Mouse (Mus musculus) liver, embryonic 13.5 days (tissue): ENCODE results near the gene Gm38392. TPM values are rescaled to one million over a fixed set of nuclear protein-coding genes. Genes with fewer than 3 reads are reported as not detected.

Source experiments
- microRNA-seq: library from miRNA; unstranded; fragments of <30 nt; microRNA quantifications from one replicate; pipeline ENCODE4, GENCODE M21; 2016
- polyA plus RNA-seq: library from polyadenylated mRNA; unstranded; fragments of >200 nt; fragmentation: Nextera tagmentation; extraction: Ambion mirVana; gene quantifications from 2 replicates; pipeline ENCODE4 v1.2.1, GENCODE M21; 2015

Gm38392 gene
- polyA plus RNA-seq, 1 experiment from 2014 or later: not detected

Small RNA genes within 50 kb of the gene (microRNA-seq; reads per million reads assigned to microRNA genes)
- gene Gm25641: not detected
- not detected for gene Mir3093
- gene Mir9-1: not detected

Other genes starting within 250 kb of the Gm38392 start
- 32.7 TPM in 2 replicates for gene Gpatch4, start 244.1 kb downstream of the Gm38392 start, polyA plus RNA-seq
- gene Naxe, start 228.7 kb downstream of the Gm38392 start, polyA plus RNA-seq: 63.8 and 66.9 TPM in 2 replicates
- not detected in 2 replicates for gene Ttc24, start 208.9 kb downstream of the Gm38392 start, polyA plus RNA-seq
- gene Iqgap3, start 205.2 kb downstream of the Gm38392 start, polyA plus RNA-seq: 6.6 and 7.4 TPM in 2 replicates
- 5.5 and 7.5 TPM in 2 replicates for gene Mef2d, start 144.8 kb downstream of the Gm38392 start, polyA plus RNA-seq
- 14.7 and 15.4 TPM in 2 replicates for gene Rhbg, start 32.5 kb downstream of the Gm38392 start, polyA plus RNA-seq
- gene Tsacc, start 9.8 kb upstream of the Gm38392 start, polyA plus RNA-seq: 6.3 and 6.9 TPM in 2 replicates
- gene Cct3, start 9.9 kb upstream of the Gm38392 start, polyA plus RNA-seq: 376 and 404 TPM in 2 replicates
- 89.4 and 92.9 TPM in 2 replicates for gene Glmp, start 37.8 kb upstream of the Gm38392 start, polyA plus RNA-seq
- 1.5 TPM in 2 replicates for gene Tmem79, start 48.9 kb upstream of the Gm38392 start, polyA plus RNA-seq
- 31.8 and 33.2 TPM in 2 replicates for gene Smg5, start 49.0 kb upstream of the Gm38392 start, polyA plus RNA-seq
- gene Paqr6, start 77.4 kb upstream of the Gm38392 start, polyA plus RNA-seq: 7.5 and 7.7 TPM in 2 replicates
- 0.17 and 0.29 TPM in 2 replicates for gene Bglap3, start 85.5 kb upstream of the Gm38392 start, polyA plus RNA-seq
- not detected in 2 replicates for gene Bglap2, start 91.5 kb upstream of the Gm38392 start, polyA plus RNA-seq
- not detected in 2 replicates for gene Bglap, start 97.3 kb upstream of the Gm38392 start, polyA plus RNA-seq
- 97.1 and 105 TPM in 2 replicates for gene Pmf1, start 123.1 kb upstream of the Gm38392 start, polyA plus RNA-seq
- 10.4 and 13.2 TPM in 2 replicates for gene Slc25a44, start 137.9 kb upstream of the Gm38392 start, polyA plus RNA-seq
- 13.8 and 15.8 TPM in 2 replicates for gene Sema4a, start 174.0 kb upstream of the Gm38392 start, polyA plus RNA-seq
- 165 and 184 TPM in 2 replicates for gene Lmna, start 222.7 kb upstream of the Gm38392 start, polyA plus RNA-seq
- gene Mex3a, start 245.2 kb upstream of the Gm38392 start, polyA plus RNA-seq: 1.2 and 1.5 TPM in 2 replicates